Mouse (Mus musculus) common myeloid progenitor, adult 5-6 weeks (primary cell): ENCODE measurements around the gene Med1. TPM values are rescaled to one million over a fixed set of nuclear protein-coding genes. Genes with fewer than 3 reads are reported as not detected.

Experiments
- ATAC-seq: replicated peaks from 2 replicates; pipeline ENCODE4 v1.8.0; 2016; ENCODE audit warnings: low read depth, mild to moderate bottlenecking, moderate TSS enrichment, inconsistent platforms; ENCODE audit not compliant: poor library complexity, severe bottlenecking
- total RNA-seq: library from RNA; stranded (forward); fragments of 200-1000, 187-1606 nt; gene quantifications from 2 replicates; pipeline ENCODE4 v1.2.3, GENCODE M21; 2017

The Med1 gene
- total RNA-seq, 1 experiment from 2014 or later = 53.2 TPM

- peak; percentile 79 for ATAC-seq
These were observed 43.1 kb downstream of the Med1 start, which contains the start of gene Fbxl20 for GRCm38 (mm10) chr11:98149786-98150624. Gene Fbxl20, minus strand, starts transcription at chr11:98150403.

- peak; percentile 77 for ATAC-seq
These were observed 43.8 kb downstream of the Med1 start for GRCm38 (mm10) chr11:98149304-98149750.

DNA sequence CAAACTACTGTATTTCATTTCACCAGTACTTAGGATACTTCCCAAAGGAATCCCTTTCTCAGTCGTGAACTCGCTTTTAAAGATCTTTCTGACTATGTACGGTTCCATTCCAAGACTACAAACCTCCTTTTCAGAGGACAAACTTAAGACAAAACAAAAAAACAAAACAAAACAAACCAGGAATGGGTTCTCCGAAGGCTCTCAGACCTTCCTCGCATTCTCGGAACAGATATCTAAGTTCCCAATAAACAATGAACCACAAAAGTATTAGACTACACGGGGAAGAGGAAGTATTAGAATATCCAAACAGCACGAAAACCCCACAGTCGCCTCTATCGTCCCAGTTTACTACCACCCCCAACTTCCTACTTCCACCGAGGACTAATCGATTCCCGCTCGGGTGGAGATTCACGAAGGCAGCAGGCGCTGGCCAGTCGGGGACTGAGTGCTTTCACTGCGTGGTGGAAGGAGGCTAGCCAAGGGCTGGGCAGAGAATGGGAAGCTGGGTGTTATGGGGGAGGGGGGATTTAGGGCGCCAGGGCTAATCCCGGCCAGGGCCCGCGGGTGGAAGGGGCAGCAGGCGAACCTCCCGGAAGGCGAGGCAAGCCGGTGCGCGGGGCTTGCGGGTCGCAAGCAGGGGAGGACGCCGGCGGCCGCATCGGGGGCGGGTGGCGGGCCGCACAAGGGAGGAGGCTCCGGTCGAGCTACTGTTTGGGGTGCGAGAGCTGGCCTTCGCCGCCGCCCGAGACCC is 44.4 kb downstream of the Med1 start:
- ATAC-seq = peak; percentile 24

- ATAC-seq = no peak
These were observed 47.2 kb downstream of the Med1 start for GRCm38 (mm10) chr11:98145856-98146255.

GRCm38 (mm10) chr11:98142545-98142944 is 50.5 kb downstream of the Med1 start:
- ATAC-seq = no peak

- ATAC-seq = no peak
These were observed 54.2 kb downstream of the Med1 start for GRCm38 (mm10) chr11:98138894-98139293.

DNA sequence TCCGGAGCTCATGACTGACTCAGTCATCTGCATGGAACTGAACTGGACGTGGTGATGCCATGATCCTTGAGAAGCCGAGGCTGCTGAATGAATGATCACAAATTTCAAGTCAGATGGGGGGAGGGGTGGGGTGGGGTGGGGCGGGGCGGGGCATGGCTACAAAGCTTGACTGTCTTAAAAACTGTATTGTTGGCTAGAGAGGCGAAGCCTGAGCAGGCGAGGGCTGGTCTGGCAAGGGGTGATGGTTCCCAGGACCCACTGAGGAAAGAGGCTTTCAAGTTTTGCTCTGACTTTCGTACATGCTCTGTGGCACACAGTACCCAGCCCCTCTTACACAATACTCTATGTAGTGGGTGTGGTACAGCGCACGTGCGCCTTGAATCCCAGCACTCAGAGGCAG is 55.3 kb downstream of the Med1 start:
- ATAC-seq = no peak

- ATAC-seq = no peak
These were observed 58.1 kb downstream of the Med1 start for GRCm38 (mm10) chr11:98134951-98135350.

DNA sequence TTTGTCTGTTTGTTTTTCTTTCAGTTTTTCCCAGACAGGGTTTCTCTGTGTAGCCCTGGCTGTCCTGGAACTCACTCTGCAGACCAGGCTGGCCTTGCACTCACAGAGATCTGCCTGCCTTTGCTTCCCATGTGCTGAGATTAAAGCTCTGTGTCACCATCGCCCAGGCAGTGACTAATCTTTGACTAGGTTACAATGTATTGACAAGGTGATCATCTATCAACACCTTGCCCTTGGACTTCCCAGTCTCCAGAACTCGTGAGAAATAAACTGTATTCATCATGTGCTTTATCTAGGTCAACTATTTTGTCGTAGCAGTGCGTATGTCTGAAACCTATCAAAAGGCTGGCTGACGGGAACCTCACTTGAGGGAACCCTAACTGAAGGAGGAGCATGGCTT is 69.7 kb downstream of the Med1 start:
- ATAC-seq = no peak

DNA sequence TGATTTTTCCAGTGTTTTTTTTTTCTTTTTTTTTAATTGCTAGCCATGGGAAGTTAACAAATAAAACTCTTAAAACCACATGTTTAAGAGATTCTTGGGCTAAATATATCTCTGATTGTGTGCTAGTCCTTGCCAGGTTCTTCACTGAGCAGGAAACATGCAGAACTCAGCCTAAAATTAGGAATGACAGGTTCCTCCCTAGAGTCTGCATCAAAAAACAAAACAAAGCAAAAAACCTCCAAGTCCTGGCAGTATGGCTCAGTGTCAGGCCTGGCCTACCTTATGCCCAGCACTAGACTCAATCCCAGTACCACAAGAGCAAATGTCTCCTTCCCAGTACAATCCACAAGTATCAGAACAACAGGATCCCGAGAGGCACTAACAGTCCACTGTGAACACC is 78.7 kb downstream of the Med1 start:
- no peak for ATAC-seq

GRCm38 (mm10) chr11:98113504-98113903 is 79.6 kb downstream of the Med1 start:
- ATAC-seq = no peak

DNA sequence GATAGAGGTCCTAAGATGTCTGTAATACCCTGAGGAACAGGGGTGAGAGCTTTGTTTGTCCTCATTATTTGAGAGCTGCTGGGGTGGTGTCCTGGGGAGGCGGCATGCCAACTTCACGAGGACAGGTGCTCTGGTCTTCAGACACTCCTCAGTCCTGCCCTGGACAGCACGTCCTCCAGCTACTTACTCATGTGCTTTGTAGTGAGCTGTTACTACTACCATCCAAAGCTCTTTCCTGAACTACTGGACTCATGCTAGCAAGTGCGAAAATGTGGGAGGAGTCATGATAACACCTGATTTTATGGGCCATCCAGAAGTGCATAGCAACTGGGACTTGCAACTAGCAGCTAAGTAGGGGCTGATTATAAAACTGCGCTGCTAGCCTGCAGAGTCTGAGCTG is 83.4 kb downstream of the Med1 start:
- ATAC-seq = no peak

Other genes with a start within 250 kb of the Med1 start
- 1.2 and 3.3 TPM in 2 replicates for gene Plxdc1, start 206.8 kb downstream of the Med1 start, total RNA-seq
- 1.2 and 2.2 TPM in 2 replicates for gene Arl5c, start 197.1 kb downstream of the Med1 start, total RNA-seq
- not detected in 2 replicates for gene Cacnb1, start 170.3 kb downstream of the Med1 start, total RNA-seq
- 1,577 and 1,620 TPM in 2 replicates for gene Rpl19, start 166.6 kb downstream of the Med1 start, total RNA-seq
- gene Stac2, start 139.8 kb downstream of the Med1 start, total RNA-seq = not detected in 2 replicates
- gene Fbxl20, start 42.9 kb downstream of the Med1 start, total RNA-seq = 13.2 and 14.1 TPM in 2 replicates
- gene Cdk12, start 9.8 kb upstream of the Med1 start, total RNA-seq = 59.3 and 67.3 TPM in 2 replicates
- not detected in 2 replicates for gene Neurod2, start 136.4 kb upstream of the Med1 start, total RNA-seq
- gene Ppp1r1b, start 155.1 kb upstream of the Med1 start, total RNA-seq = not detected in 2 replicates
- 10.2 and 14.2 TPM in 2 replicates for gene Stard3, start 165.1 kb upstream of the Med1 start, total RNA-seq
- not detected in 2 replicates for gene Tcap, start 190.5 kb upstream of the Med1 start, total RNA-seq
- gene Pnmt, start 193.2 kb upstream of the Med1 start, total RNA-seq = not detected in 2 replicates
- gene Pgap3, start 207.2 kb upstream of the Med1 start, total RNA-seq = 0.34 and 4.8 TPM in 2 replicates
- gene Erbb2, start 219.2 kb upstream of the Med1 start, total RNA-seq = not detected in 2 replicates
- gene Mien1, start 245.7 kb upstream of the Med1 start, total RNA-seq = 16.1 and 24.4 TPM in 2 replicates